Mouse (Mus musculus): ENCODE measurements around the gene Large1. TPM values are rescaled to one million over a fixed set of nuclear protein-coding genes. Genes with fewer than 3 reads are reported as not detected.
"Not testable (repeated sequence)": the region's sequence is repeated elsewhere in the genome, so short reads cannot be mapped to it uniquely, and the experiment has no call there.

Gene Large1
- 1.6 and 1.7 TPM in 2 replicates for polyA plus RNA-seq (2015; fragmentation: Nextera tagmentation; extraction: Ambion mirVana)

- DNase-seq (ENCODE audit: low spot score): peak; percentile 93
Observed at GRCm38 (mm10) chr8:73353108-73353793, at the start of gene Large1. Gene Large1 (minus strand): TSS chr8:73353540.

GRCm38 (mm10) chr8:73400343-73400742, 47.0 kb upstream of the Large1 start:
- DNase-seq (ENCODE audit: low spot score): no peak

- not testable (repeated sequence) for DNase-seq (ENCODE audit: low spot score)
Observed at GRCm38 (mm10) chr8:73373001-73373400, 19.7 kb upstream of the Large1 start.

GRCm38 (mm10) chr8:73355979-73356378, 2.6 kb upstream of the Large1 start:
- DNase-seq (ENCODE audit: low spot score): peak; percentile 60

GRCm38 (mm10) chr8:73354201-73354881, 1.0 kb upstream of the Large1 start:
- DNase-seq (ENCODE audit: low spot score): peak; percentile 47

- DNase-seq (ENCODE audit: low spot score): no peak
Observed at GRCm38 (mm10) chr8:73353794-73354179, 447 bp upstream of the Large1 start.

- peak; percentile 24 for DNase-seq (ENCODE audit: low spot score)
Observed at GRCm38 (mm10) chr8:73352301-73353107, 836 bp downstream of the Large1 start.

- DNase-seq (ENCODE audit: low spot score): no peak
Observed at GRCm38 (mm10) chr8:73350366-73350765, 3.0 kb downstream of the Large1 start.

GRCm38 (mm10) chr8:73342761-73343395, 10.5 kb downstream of the Large1 start:
- no peak for DNase-seq (ENCODE audit: low spot score)

- no peak for DNase-seq (ENCODE audit: low spot score)
Observed at GRCm38 (mm10) chr8:73336845-73337244, 16.5 kb downstream of the Large1 start.

- no peak for DNase-seq (ENCODE audit: low spot score)
Observed at GRCm38 (mm10) chr8:73329131-73329530, 24.2 kb downstream of the Large1 start.

- no peak for DNase-seq (ENCODE audit: low spot score)
Observed at GRCm38 (mm10) chr8:73328056-73328455, 25.3 kb downstream of the Large1 start.

- DNase-seq (ENCODE audit: low spot score): no peak
Observed at GRCm38 (mm10) chr8:73324667-73325066, 28.7 kb downstream of the Large1 start.

GRCm38 (mm10) chr8:73323591-73323990, 29.7 kb downstream of the Large1 start:
- DNase-seq (ENCODE audit: low spot score): no peak

GRCm38 (mm10) chr8:73319500-73319899, 33.8 kb downstream of the Large1 start:
- not testable (repeated sequence) for DNase-seq (ENCODE audit: low spot score)

GRCm38 (mm10) chr8:73313911-73314310, 39.4 kb downstream of the Large1 start:
- no peak for DNase-seq (ENCODE audit: low spot score)

- DNase-seq (ENCODE audit: low spot score): no peak
Observed at GRCm38 (mm10) chr8:73312714-73313607, 40.4 kb downstream of the Large1 start.

- DNase-seq (ENCODE audit: low spot score): no peak
Observed at GRCm38 (mm10) chr8:73310471-73310870, 42.9 kb downstream of the Large1 start.

- no peak for DNase-seq (ENCODE audit: low spot score)
Observed at GRCm38 (mm10) chr8:73310036-73310435, 43.3 kb downstream of the Large1 start.

- no peak for DNase-seq (ENCODE audit: low spot score)
Observed at GRCm38 (mm10) chr8:73303907-73304306, 49.4 kb downstream of the Large1 start.
